Mouse (Mus musculus) limb, embryonic 14.5 days (tissue): Measurements from ENCODE around the gene Haus4. TPM values are rescaled to one million over a fixed set of nuclear protein-coding genes. Genes with fewer than 3 reads are reported as not detected.
A peak's percentile ranks its signal among the peaks of the same experiment; 100 is the strongest.

Experiments used
- ATAC-seq: fragments of 200-750 bp; cut with Nextera tagmentation; 2 replicates; pipeline ENCODE4 v1.8.0; 2017; ENCODE audit warnings: low read depth, moderate number of reproducible peaks, moderate TSS enrichment; ENCODE audit not compliant: low FRiP score
- DNase-seq: peaks from one replicate; pipeline ENCODE4 v3.0.0-alpha.2; 2015; ENCODE audit warnings: low spot score
- H3K27ac ChIP-seq: fragments of 300-500 bp; sonication (generic); replicated peaks from 2 replicates; pipeline ENCODE4 v1.5.1; 2014; ENCODE audit warnings: low read depth, mild to moderate bottlenecking, low read length, moderate library complexity, mixed read lengths
- H3K27me3 ChIP-seq: fragments of 300-500 bp; sonication (generic); 2 replicates; pipeline ENCODE4 v1.6.1; 2014; ENCODE audit warnings: low read length, mixed read lengths; ENCODE audit not compliant: control insufficient read depth, insufficient read depth
- H3K36me3 ChIP-seq: fragments of 300-500 bp; sonication (generic); 2 replicates; pipeline ENCODE4 v1.6.1; 2014; ENCODE audit warnings: mild to moderate bottlenecking, low read length, moderate library complexity, mixed read lengths; ENCODE audit not compliant: control insufficient read depth, insufficient read depth
- H3K4me1 ChIP-seq: fragments of 300-500 bp; sonication (generic); 2 replicates; pipeline ENCODE4 v1.6.1; 2014; ENCODE audit warnings: antibody characterized with exemption, low read length, mixed read lengths; ENCODE audit not compliant: control insufficient read depth, insufficient read depth
- H3K4me2 ChIP-seq: fragments of 300-500 bp; sonication (generic); replicated peaks from 2 replicates; pipeline ENCODE4 v1.6.1; 2014; ENCODE audit warnings: low read depth, mild to moderate bottlenecking, low read length, moderate library complexity; ENCODE audit not compliant: severe bottlenecking
- H3K4me3 ChIP-seq: fragments of 300-500 bp; sonication (generic); replicated peaks from 2 replicates; pipeline ENCODE4 v1.5.1; 2014; ENCODE audit warnings: low read length
- H3K9ac ChIP-seq: fragments of 300-500 bp; sonication (generic); 2 replicates; pipeline ENCODE4 v1.6.1; 2014; ENCODE audit warnings: mild to moderate bottlenecking, low read depth, low read length, moderate library complexity; ENCODE audit not compliant: severe bottlenecking
- H3K9me3 ChIP-seq: fragments of 300-500 bp; sonication (generic); 2 replicates; pipeline ENCODE4 v1.6.1; 2016; ENCODE audit warnings: low read length; ENCODE audit not compliant: control insufficient read depth
- POLR2A ChIP-seq: fragments of 200-500 bp; IDR thresholded peaks from 2 replicates; pipeline ENCODE4 v1.8.0; 2012; ENCODE audit warnings: inconsistent platforms, mild to moderate bottlenecking, moderate library complexity, borderline replicate concordance; ENCODE audit not compliant: insufficient read depth, insufficient read length; ENCODE audit errors: extremely low read depth
- WGBS: fragments of 180-500 bp; shearing (Covaris S2); extraction: QIAGEN DNeasy Blood & Tissue Kit; methylation state at CpG from one replicate; pipeline ENCODE4 v1.1.7; 2014; 5-methylcytosine and 5-hydroxymethylcytosine counted together
- polyA plus RNA-seq, 2 experiments: library from polyadenylated mRNA; depleted of rRNA in 1 of 2; stranded (reverse) in 1 of 2; unstranded in 1 of 2; fragments of >200 nt; fragmentation: Nextera tagmentation in 1 of 2; extraction: Ambion mirVana in 1 of 2; gene quantifications; 2 replicates each; pipeline versions ENCODE4 v1.2.1 to v1.2.3; 2012 to 2014

Haus4 gene
- polyA plus RNA-seq, 2 experiments: 33.8 to 46.8 TPM

DNA sequence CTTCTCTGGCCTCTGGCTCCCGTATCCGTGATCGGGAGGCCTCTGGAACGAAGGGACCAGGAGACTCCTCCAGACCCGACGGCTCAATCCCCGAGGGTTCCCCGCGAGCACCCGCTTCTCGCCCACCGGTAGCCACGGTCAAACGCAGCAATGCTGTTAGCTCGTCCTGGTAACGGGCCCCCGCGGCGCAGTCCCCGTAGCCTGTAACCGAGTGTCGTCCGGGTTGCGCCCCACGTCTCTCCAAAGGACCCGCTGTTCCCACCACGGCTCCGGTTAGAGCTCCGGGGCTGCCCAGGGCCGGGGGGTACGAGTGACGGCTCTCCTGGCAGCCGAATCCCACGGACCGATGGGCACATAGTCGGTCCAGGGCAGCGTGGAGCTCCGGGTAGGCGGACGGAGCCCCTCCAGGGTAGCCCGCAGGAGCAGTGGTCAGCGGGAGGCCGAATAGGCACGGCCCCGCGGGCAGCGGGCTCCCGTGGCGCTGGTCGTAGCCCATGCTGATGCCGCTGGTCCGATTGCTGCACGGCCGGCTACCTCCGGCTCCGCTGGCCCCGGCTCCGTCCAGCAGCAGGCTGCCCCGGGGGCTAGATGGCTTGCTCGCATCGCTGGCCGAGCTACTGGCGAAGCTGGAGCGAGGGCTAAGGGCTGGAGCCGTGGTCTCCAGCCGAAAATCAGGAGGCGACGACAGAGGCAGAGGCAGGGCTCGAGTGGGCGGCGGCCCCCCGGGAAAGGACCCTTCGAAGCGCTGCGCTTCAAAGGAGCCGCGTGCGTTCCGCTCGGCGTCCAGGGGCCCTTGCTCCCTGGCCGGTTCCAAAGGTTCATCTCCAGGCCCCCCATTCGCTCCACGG is 22.0 kb upstream of the Haus4 start:
- under 1% methylated on average over 72 of the region's 84 CpGs for WGBS
- ATAC-seq: no peak
- peaks cover 31% of the 10 kb centered on the region for H3K4me1 ChIP-seq

DNA sequence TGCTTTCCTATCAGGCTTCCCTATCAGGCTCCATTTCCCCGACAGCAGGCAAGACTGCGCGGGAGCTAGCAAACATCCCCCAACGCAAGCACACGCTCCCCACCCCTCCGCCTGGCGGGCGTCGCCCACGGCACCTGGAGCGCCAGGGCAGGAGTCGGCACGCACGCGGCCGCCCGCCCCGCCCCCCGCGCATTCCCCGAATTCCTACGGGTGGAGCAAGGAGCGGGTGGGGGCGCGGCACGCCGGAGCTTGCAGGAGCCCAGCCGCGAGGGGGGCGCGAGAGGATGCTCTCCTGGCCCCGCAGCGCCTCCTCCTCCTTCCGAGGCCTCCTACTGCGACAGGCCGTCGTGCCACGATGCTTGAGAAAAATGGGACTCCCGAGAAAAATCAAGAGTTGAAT is 21.2 kb upstream of the Haus4 start:
- under 1% methylated on average over 32 of the region's 39 CpGs for WGBS
- ATAC-seq: peak; percentile 48
- peaks cover 31% of the 10 kb centered on the region for H3K4me1 ChIP-seq

More for the DNA sequence above, 22.0 kb upstream of the Haus4 start:
- TF ChIP-seq POLR2A: no peak
- Histone ChIP-seq H3K36me3 (peaks cover 21% of the 10 kb centered on the region), H3K9ac (peak overlapping the region; percentile 92), H3K9me3 (no peaks in the 10 kb centered on the region), H3K27me3 (no peaks in the 10 kb centered on the region), H3K4me2 (peak overlapping the region; percentile 72), H3K4me3 (peak overlapping the region; percentile 96), H3K27ac (peak overlapping the region; percentile 89)
- DNase-seq: no peak

DNA sequence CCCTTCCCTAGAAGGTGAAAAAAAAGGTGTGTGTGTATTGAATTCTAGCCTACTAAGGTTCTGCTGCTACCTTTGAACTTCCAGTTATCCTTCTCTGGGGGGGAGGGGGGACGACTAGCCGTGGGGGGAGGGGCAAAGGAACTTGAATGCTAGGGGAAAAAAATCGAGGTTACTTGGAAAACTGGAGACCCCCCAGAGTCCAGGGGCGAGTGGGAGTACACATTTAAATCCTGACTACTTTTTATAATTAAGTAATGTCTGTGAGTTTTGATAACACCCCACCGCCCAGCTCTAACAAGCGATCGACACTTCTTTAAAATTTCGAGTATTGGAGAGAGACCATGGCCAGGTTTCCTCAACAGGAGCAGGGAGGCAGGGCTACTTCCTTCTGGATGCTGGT is 20.6 kb upstream of the Haus4 start:
- TF ChIP-seq POLR2A: no peak
- no peaks in the 10 kb centered on the region for H3K27me3 ChIP-seq
- WGBS: 3% methylated on average over 8 of the region's 8 CpGs
- H3K27ac ChIP-seq: peak overlapping the region; percentile 53
- no peaks in the 10 kb centered on the region for H3K9me3 ChIP-seq
- H3K36me3 ChIP-seq: peaks cover 35% of the 10 kb centered on the region
- peak overlapping the region; percentile 72 for H3K4me2 ChIP-seq
- H3K4me1 ChIP-seq: peaks cover 31% of the 10 kb centered on the region
- ATAC-seq: no peak
- H3K9ac ChIP-seq: peak overlapping the region; percentile 92
- peak overlapping the region; percentile 96 for H3K4me3 ChIP-seq
- no peak for DNase-seq

More for the DNA sequence above, 21.2 kb upstream of the Haus4 start:
- Histone ChIP-seq H3K27me3 (no peaks in the 10 kb centered on the region), H3K4me3 (peak overlapping the region; percentile 96), H3K9me3 (no peaks in the 10 kb centered on the region), H3K36me3 (peaks cover 29% of the 10 kb centered on the region), H3K4me2 (peak overlapping the region; percentile 72), H3K9ac (peak overlapping the region; percentile 92), H3K27ac (peak overlapping the region; percentile 89)
- DNase-seq: peak; percentile 85
- TF ChIP-seq POLR2A: 0 out of 2 replicates have a peak, but pooled peaks have one; percentile 16

DNA sequence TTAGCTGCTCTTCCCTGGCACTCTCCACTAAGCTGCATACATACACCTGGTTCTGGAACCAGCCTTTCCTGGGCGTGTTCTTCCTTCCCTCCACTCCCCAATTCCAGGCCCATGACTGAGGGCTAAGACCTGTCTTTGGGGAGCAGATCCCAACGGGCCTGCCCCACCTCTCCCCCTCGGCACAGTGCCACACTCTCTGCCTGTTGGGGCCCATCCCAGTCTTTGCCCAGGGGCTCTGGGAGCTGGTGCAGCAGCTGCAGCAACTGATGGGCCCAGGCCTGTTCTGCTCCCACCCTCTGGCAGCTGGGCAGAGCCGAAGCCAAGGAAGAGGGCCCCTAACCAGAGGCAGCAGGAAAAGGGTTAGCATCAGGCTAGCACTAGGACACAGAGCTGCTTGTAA is 19.8 kb upstream of the Haus4 start:
- Histone ChIP-seq H3K9ac (peak overlapping the region; percentile 21), H3K9me3 (no peaks in the 10 kb centered on the region), H3K4me2 (peak overlapping the region; percentile 72), H3K36me3 (peaks cover 43% of the 10 kb centered on the region), H3K4me3 (peak overlapping the region; percentile 96), H3K27ac (0 out of 2 replicates have a peak overlapping the region, but pooled peaks have one; percentile 53), H3K27me3 (no peaks in the 10 kb centered on the region), H3K4me1 (peaks cover 31% of the 10 kb centered on the region)
- 7% methylated on average over 4 of the region's 4 CpGs for WGBS
- peak; percentile 71 for DNase-seq
- no peak for ATAC-seq
- no peak for TF ChIP-seq POLR2A

DNA sequence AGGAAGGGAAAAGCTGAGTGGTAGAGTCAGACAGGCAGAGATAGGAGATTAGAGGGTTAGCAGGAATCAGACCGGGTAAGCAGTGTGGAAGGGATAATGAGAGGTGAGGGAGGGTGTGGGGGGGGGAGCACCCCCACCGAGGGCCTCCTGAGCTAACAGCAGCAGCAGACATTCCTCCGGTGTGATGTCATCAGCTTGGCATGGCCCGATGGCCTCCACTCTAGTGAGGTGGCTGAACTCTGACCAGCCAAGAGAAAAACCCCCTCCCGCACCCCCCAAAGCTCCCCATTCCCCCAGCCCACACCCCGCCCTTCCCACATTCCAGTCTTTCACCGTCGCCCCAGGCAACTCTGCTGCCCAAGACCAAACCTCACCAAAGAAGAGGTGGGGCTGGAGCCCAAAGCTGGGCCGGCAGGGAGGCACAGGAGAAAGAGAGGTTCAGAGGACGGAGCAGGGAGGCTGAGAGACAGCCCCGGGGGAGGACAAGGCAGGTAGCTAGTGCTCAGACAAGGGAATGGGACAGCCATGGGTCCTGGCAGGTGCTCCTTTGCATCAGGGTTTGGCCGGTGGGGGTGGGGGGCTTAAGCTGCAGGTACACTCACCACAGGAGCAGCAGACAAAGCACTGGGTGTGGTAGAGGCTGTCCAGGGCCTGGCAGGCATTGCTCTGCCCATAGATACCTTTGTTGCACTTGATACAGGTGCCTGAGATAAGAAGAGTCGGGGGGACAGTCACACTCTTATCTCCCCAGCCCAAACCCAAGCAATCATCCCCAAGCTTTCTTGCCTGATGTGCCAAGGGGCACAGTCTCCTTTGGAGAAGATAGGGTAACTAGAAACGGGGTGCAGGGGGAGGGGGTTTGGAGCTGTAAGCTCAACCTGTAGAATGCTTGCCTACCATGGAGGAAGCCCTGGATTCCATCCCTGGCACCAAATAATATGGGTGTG is 18.6 kb upstream of the Haus4 start:
- Histone ChIP-seq H3K27me3 (no peaks in the 10 kb centered on the region), H3K4me2 (peak overlapping the region; percentile 72), H3K4me1 (peaks cover 26% of the 10 kb centered on the region), H3K36me3 (peaks cover 54% of the 10 kb centered on the region), H3K4me3 (peak overlapping the region; percentile 96), H3K27ac (peak overlapping the region; percentile 68), H3K9me3 (no peaks in the 10 kb centered on the region), H3K9ac (peak overlapping the region; percentile 21)
- no peak for TF ChIP-seq POLR2A
- DNase-seq (peak; percentile 74), ATAC-seq (0 out of 2 replicates have a peak, but pooled peaks have one; percentile 16)
- WGBS: 15% methylated on average over 14 of the region's 14 CpGs
